Mouse (Mus musculus) liver, embryonic 14.5 days (tissue): ENCODE data around the gene Bmf. TPM values are rescaled to one million over a fixed set of nuclear protein-coding genes. Genes with fewer than 3 reads are reported as not detected.

Experiments
- ATAC-seq: fragments of 200-750 bp; cut with Nextera tagmentation; 2 replicates; pipeline ENCODE4 v1.8.0; 2017; ENCODE audit warnings: moderate number of reproducible peaks, mild to moderate bottlenecking, moderate library complexity; ENCODE audit not compliant: insufficient read depth
- DNase-seq, 3 experiments: peaks; one replicate each; pipeline ENCODE4 v3.0.0-alpha.2; 2012 to 2013; ENCODE audit warnings: low read depth in 3 of 3, low spot score in 3 of 3
- H3K27ac ChIP-seq: fragments of 300-500 bp; sonication (generic); 2 replicates; pipeline ENCODE4 v1.5.1; 2014; ENCODE audit warnings: moderate library complexity, mild to moderate bottlenecking, control low read depth, inconsistent platforms
- H3K27me3 ChIP-seq: fragments of 300-500 bp; sonication (generic); 2 replicates; pipeline ENCODE4 v1.6.1; 2014; ENCODE audit warnings: mild to moderate bottlenecking, low read length, moderate library complexity; ENCODE audit not compliant: control insufficient read depth, insufficient read depth
- H3K36me3 ChIP-seq: fragments of 300-500 bp; sonication (generic); replicated peaks from 2 replicates; pipeline ENCODE4 v1.6.1; 2014; ENCODE audit warnings: low read depth; ENCODE audit not compliant: control insufficient read depth, insufficient read depth
- H3K4me1 ChIP-seq, 2 experiments: fragments of 200-500 bp in 1 of 2; fragments of 300-500 bp in 1 of 2; sonication (generic) in 1 of 2; replicated peaks; 2 replicates each; pipeline ENCODE4 v1.6.1; 2012 to 2014; ENCODE audit warnings: antibody characterized with exemption in 1 of 2, inconsistent platforms in 1 of 2, low read length in 1 of 2; ENCODE audit not compliant: control insufficient read depth in 2 of 2, insufficient read depth in 2 of 2
- H3K4me2 ChIP-seq: fragments of 300-500 bp; sonication (generic); 2 replicates; pipeline ENCODE4 v1.6.1; 2014; ENCODE audit warnings: low read depth, mild to moderate bottlenecking, control low read depth, moderate library complexity
- H3K4me3 ChIP-seq, 2 experiments: fragments of 200-500 bp in 1 of 2; fragments of 300-500 bp in 1 of 2; sonication (generic) in 1 of 2; 2 replicates each; pipeline ENCODE4 v1.5.1; 2012 to 2014; ENCODE audit warnings: low read depth in 2 of 2, low read length in 2 of 2, mild to moderate bottlenecking in 2 of 2, control low read depth in 1 of 2, inconsistent platforms in 1 of 2, moderate library complexity in 1 of 2; ENCODE audit not compliant: insufficient read depth in 1 of 2
- H3K9ac ChIP-seq: fragments of 300-500 bp; sonication (generic); replicated peaks from 2 replicates; pipeline ENCODE4 v1.6.1; 2014; ENCODE audit warnings: mild to moderate bottlenecking, control low read depth, moderate library complexity
- H3K9me3 ChIP-seq: fragments of 300-500 bp; sonication (generic); 2 replicates; pipeline ENCODE4 v1.6.1; 2016; ENCODE audit warnings: low read length, mixed read lengths; ENCODE audit not compliant: control insufficient read depth
- CTCF ChIP-seq: IDR thresholded peaks from 2 replicates; pipeline ENCODE4 v1.5.1; 2016; ENCODE audit warnings: antibody characterized with exemption, low read depth, control low read depth
- EP300 ChIP-seq: IDR thresholded peaks from 2 replicates; pipeline ENCODE4 v1.6.1; 2016; ENCODE audit warnings: antibody characterized with exemption, low read depth
- WGBS: fragments of 180-500 bp; shearing (Covaris S2); extraction: QIAGEN DNeasy Blood & Tissue Kit; methylation state at CpG from one replicate; pipeline ENCODE4 v1.1.7; 2014; ENCODE audit not compliant: insufficient replicate concordance; 5-methylcytosine and 5-hydroxymethylcytosine counted together
- polyA plus RNA-seq, 2 experiments: library from polyadenylated mRNA; depleted of rRNA in 1 of 2; stranded (reverse) in 1 of 2; unstranded in 1 of 2; fragments of >200 nt; fragmentation: Nextera tagmentation in 1 of 2; extraction: Ambion mirVana in 1 of 2; gene quantifications; 2 replicates each; pipeline versions ENCODE4 v1.2.1 to v1.2.3; 2012 to 2014

Gene Bmf
- polyA plus RNA-seq, 2 experiments, result 0.70 to 0.87 TPM

- WGBS, result 42% methylated on average over 3 of the region's 3 CpGs
- ATAC-seq (no peak), DNase-seq (no peak)
- Histone ChIP-seq H3K4me3 (no peak overlapping the region), H3K4me1 (no peaks in the 10 kb centered on the region), H3K27me3 (no peaks in the 10 kb centered on the region), H3K9ac (no peak overlapping the region), H3K27ac (no peak overlapping the region), H3K4me2 (no peak overlapping the region), H3K36me3 (no peaks in the 10 kb centered on the region), H3K9me3 (no peaks in the 10 kb centered on the region)
- no peak for TF ChIP-seq CTCF
- TF ChIP-seq EP300, result no peak
Measured at GRCm38 (mm10) chr2:118587686-118588085, 38.2 kb upstream of the Bmf start.

GRCm38 (mm10) chr2:118586013-118586412, 36.5 kb upstream of the Bmf start:
- no peaks in the 10 kb centered on the region for H3K9me3 ChIP-seq
- no peaks in the 10 kb centered on the region for H3K4me1 ChIP-seq
- no peak for DNase-seq
- no peak for ATAC-seq
- H3K9ac ChIP-seq, result no peak overlapping the region
- H3K27ac ChIP-seq, result no peak overlapping the region
- no peaks in the 10 kb centered on the region for H3K36me3 ChIP-seq
- H3K4me2 ChIP-seq, result no peak overlapping the region
- H3K27me3 ChIP-seq, result no peaks in the 10 kb centered on the region
- WGBS, result 66% methylated on average over 5 of the region's 5 CpGs
- no peak for TF ChIP-seq EP300
- no peak overlapping the region for H3K4me3 ChIP-seq

GRCm38 (mm10) chr2:118573135-118573534, 23.6 kb upstream of the Bmf start:
- H3K4me3 ChIP-seq, result no peak overlapping the region
- DNase-seq (no peak), ATAC-seq (no peak)
- no peaks in the 10 kb centered on the region for H3K9me3 ChIP-seq
- H3K4me1 ChIP-seq, result no peaks in the 10 kb centered on the region
- H3K27ac ChIP-seq, result no peak overlapping the region
- no peaks in the 10 kb centered on the region for H3K27me3 ChIP-seq
- WGBS, result 40% methylated on average over 3 of the region's 3 CpGs
- H3K9ac ChIP-seq, result no peak overlapping the region
- TF ChIP-seq EP300, result no peak
- no peak for TF ChIP-seq CTCF
- H3K36me3 ChIP-seq, result no peaks in the 10 kb centered on the region
- no peak overlapping the region for H3K4me2 ChIP-seq

GRCm38 (mm10) chr2:118572183-118572836, 22.8 kb upstream of the Bmf start:
- Histone ChIP-seq H3K4me1 (no peaks in the 10 kb centered on the region), H3K36me3 (no peaks in the 10 kb centered on the region), H3K27ac (no peak overlapping the region), H3K4me2 (no peak overlapping the region), H3K9me3 (no peaks in the 10 kb centered on the region), H3K4me3 (no peak overlapping the region), H3K9ac (no peak overlapping the region), H3K27me3 (no peaks in the 10 kb centered on the region)
- ATAC-seq, result no peak
- WGBS, result 57% methylated on average over 9 of the region's 9 CpGs
- no peak for TF ChIP-seq EP300
- no peak for TF ChIP-seq CTCF
- DNase-seq, result no peak

- Histone ChIP-seq H3K9ac (no peak overlapping the region), H3K9me3 (no peaks in the 10 kb centered on the region), H3K27ac (no peak overlapping the region), H3K36me3 (no peaks in the 10 kb centered on the region), H3K27me3 (no peaks in the 10 kb centered on the region), H3K4me2 (no peak overlapping the region), H3K4me1 (no peaks in the 10 kb centered on the region), H3K4me3 (no peak overlapping the region)
- DNase-seq (no peak), ATAC-seq (no peak)
- 56% methylated on average over 2 of the region's 2 CpGs for WGBS
- TF ChIP-seq EP300 (no peak), CTCF (no peak)
Measured at GRCm38 (mm10) chr2:118570939-118571338, 21.5 kb upstream of the Bmf start.
